Mouse (Mus musculus) forebrain, embryonic 11.5 days (tissue): ENCODE measurements around the gene Adk. TPM values are rescaled to one million over a fixed set of nuclear protein-coding genes. Genes with fewer than 3 reads are reported as not detected.

Experiments used
- ATAC-seq: fragments of 200-750 bp; cut with Nextera tagmentation; replicated peaks from 2 replicates; pipeline ENCODE4 v1.8.0; 2017; ENCODE audit warnings: moderate TSS enrichment; ENCODE audit not compliant: low FRiP score
- DNase-seq: peaks from one replicate; pipeline ENCODE4 v3.0.0-alpha.2; 2017; ENCODE audit warnings: low spot score
- H3K27ac ChIP-seq: fragments of 300-500 bp; sonication (generic); 2 replicates; pipeline ENCODE4 v1.5.1; 2014; ENCODE audit warnings: low read depth, low read length
- H3K27me3 ChIP-seq: fragments of 300-500 bp; sonication (generic); 2 replicates; pipeline ENCODE4 v1.6.1; 2014; ENCODE audit warnings: mild to moderate bottlenecking, low read length, mixed read lengths; ENCODE audit not compliant: control insufficient read depth, insufficient read depth
- H3K36me3 ChIP-seq: fragments of 300-500 bp; sonication (generic); 2 replicates; pipeline ENCODE4 v1.6.1; 2014; ENCODE audit warnings: mild to moderate bottlenecking, low read length, moderate library complexity, mixed read lengths; ENCODE audit not compliant: control insufficient read depth, insufficient read depth
- H3K4me1 ChIP-seq: fragments of 300-500 bp; sonication (generic); replicated peaks from 2 replicates; pipeline ENCODE4 v1.6.1; 2014; ENCODE audit warnings: low read length, mixed read lengths; ENCODE audit not compliant: control insufficient read depth, insufficient read depth
- H3K4me2 ChIP-seq: fragments of 300-500 bp; sonication (generic); 2 replicates; pipeline ENCODE4 v1.6.1; 2014; ENCODE audit warnings: low read depth, mild to moderate bottlenecking, low read length, moderate library complexity, mixed read lengths; ENCODE audit not compliant: severe bottlenecking
- H3K4me3 ChIP-seq: fragments of 300-500 bp; sonication (generic); 2 replicates; pipeline ENCODE4 v1.5.1; 2014; ENCODE audit warnings: low read depth, low read length
- H3K9ac ChIP-seq: fragments of 300-500 bp; sonication (generic); 2 replicates; pipeline ENCODE4 v1.6.1; 2014; ENCODE audit warnings: low read length
- H3K9me3 ChIP-seq: fragments of 300-500 bp; sonication (generic); 2 replicates; pipeline ENCODE4 v1.6.1; 2016; ENCODE audit warnings: low read length, mixed read lengths; ENCODE audit not compliant: control insufficient read depth
- WGBS: fragments of 180-500 bp; shearing (Covaris S2); extraction: QIAGEN DNeasy Blood & Tissue Kit; methylation state at CpG from one replicate; pipeline ENCODE4 v1.1.7; 2014; 5-methylcytosine and 5-hydroxymethylcytosine counted together
- polyA plus RNA-seq: library from polyadenylated mRNA; unstranded; fragments of >200 nt; fragmentation: Nextera tagmentation; extraction: Ambion mirVana; gene quantifications from 2 replicates; pipeline ENCODE4 v1.2.1, GENCODE M21; 2014

Adk gene
- polyA plus RNA-seq, 1 experiment from 2014 or later: 138 TPM

DNA sequence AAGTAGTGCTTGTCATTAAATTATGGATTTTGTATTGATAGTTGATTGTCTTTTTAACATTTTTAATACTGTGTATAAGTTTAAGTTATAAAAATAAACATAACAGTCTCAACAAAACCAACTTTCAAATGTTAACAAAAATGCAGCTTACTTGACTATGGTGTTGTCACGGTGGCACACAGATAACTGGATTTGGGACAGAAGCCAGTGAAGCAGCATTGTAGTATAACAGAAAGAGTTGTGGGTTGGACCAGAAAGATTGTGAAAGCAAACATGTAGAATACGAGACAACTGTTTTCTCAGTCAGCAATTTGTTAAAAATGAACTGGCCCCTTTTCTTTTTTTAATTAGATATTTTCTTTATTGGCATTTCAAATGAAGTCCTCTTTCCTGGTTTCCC is 122.4 kb downstream of the Adk start:
- no peak overlapping the region for H3K4me2 ChIP-seq
- H3K4me1 ChIP-seq: no peaks in the 10 kb centered on the region
- no peaks in the 10 kb centered on the region for H3K9me3 ChIP-seq
- no peaks in the 10 kb centered on the region for H3K27me3 ChIP-seq
- H3K4me3 ChIP-seq: no peak overlapping the region
- ATAC-seq (no peak), DNase-seq (no peak)
- no peak overlapping the region for H3K9ac ChIP-seq
- 90% methylated on average over 2 of the region's 2 CpGs for WGBS
- H3K36me3 ChIP-seq: no peaks in the 10 kb centered on the region
- H3K27ac ChIP-seq: no peak overlapping the region

DNA sequence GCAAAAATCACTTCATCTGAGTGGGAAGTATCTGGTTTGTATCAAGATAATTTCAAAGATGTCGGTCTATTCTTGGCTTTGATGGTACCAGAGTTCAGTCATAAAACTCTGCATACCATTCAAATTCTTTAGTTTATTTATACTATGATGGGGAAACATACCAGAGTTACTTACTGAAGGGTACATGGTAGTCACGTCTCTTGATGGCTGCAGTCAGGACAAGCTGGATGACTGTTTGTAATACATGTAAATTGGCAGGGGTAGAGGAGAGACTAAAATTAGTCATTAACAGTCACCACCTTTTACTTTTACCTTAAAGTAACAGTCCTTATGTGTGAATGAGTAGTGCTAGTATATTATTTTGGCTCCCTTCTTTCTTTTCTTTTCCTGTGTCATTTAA is 125.4 kb downstream of the Adk start:
- H3K27ac ChIP-seq: no peak overlapping the region
- H3K4me1 ChIP-seq: no peaks in the 10 kb centered on the region
- no peaks in the 10 kb centered on the region for H3K27me3 ChIP-seq
- H3K4me2 ChIP-seq: no peak overlapping the region
- WGBS: 89% methylated on average over 2 of the region's 2 CpGs
- ATAC-seq: no peak
- H3K36me3 ChIP-seq: no peaks in the 10 kb centered on the region
- DNase-seq: no peak
- H3K9ac ChIP-seq: no peak overlapping the region
- H3K4me3 ChIP-seq: no peak overlapping the region
- no peaks in the 10 kb centered on the region for H3K9me3 ChIP-seq

DNA sequence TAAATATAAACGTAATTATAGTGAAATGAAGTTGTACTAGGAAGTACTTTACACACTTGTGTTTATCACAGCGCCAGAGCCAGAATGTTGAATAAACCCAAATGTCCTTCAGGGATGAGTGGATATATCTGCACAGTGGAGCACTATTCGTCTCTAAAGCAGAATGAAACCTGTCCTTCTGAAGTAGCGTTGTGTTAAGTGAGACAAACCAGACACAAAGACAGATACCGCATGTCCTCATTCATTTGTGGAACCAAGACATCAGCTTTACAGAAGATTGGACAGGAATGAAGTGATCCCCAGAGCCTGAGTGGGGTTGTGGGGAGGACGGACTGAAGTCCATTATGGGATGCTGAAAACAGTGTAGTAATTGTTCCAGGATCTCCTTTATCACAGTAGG is 126.0 kb downstream of the Adk start:
- H3K4me3 ChIP-seq: no peak overlapping the region
- no peaks in the 10 kb centered on the region for H3K27me3 ChIP-seq
- no peak overlapping the region for H3K9ac ChIP-seq
- no peak overlapping the region for H3K27ac ChIP-seq
- ATAC-seq (no peak), DNase-seq (no peak)
- no peak overlapping the region for H3K4me2 ChIP-seq
- no peaks in the 10 kb centered on the region for H3K9me3 ChIP-seq
- 88% methylated on average over 6 of the region's 6 CpGs for WGBS
- no peaks in the 10 kb centered on the region for H3K4me1 ChIP-seq
- H3K36me3 ChIP-seq: no peaks in the 10 kb centered on the region

DNA sequence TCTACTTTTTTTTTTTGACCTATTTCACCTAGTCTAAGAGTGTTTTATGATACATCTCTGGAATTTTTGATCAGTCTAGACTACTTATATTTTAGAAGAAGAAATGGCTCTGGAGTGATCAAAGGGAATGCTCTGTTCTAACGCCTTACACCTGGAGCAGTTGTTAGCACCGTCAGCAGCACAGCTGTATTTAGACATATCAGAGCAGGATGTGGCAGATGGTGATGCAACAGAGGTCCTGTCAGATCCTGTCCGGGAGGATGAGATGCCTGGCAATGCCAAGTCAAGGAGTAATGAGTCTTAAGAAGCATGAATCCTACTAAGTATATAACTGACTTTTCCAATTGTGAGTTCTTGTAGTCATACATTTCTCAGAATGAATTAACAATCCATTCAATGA is 128.7 kb downstream of the Adk start:
- DNase-seq: no peak

DNA sequence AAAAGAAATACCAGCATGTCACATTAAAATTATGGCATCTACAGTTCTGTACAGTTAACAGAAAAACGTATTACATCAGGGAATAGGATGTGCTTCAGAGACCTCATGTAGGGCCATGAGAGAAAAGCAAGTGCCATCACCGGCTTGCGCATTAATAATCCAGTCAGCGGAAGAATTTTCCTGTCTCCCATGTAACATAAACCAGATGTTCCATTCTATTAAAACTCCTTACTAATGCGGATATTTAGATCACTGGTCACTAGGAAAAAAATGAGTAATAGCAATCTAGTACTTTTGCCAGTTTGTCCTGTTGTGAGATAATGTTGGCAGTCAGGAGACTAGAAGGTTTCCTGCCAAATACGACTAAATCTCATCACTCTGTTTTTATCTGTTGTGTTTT is 139.6 kb downstream of the Adk start:
- no peaks in the 10 kb centered on the region for H3K36me3 ChIP-seq
- no peaks in the 10 kb centered on the region for H3K9me3 ChIP-seq
- H3K4me3 ChIP-seq: no peak overlapping the region
- 92% methylated on average over 6 of the region's 6 CpGs for WGBS
- DNase-seq: no peak
- H3K27ac ChIP-seq: no peak overlapping the region
- no peaks in the 10 kb centered on the region for H3K4me1 ChIP-seq
- ATAC-seq: no peak
- H3K4me2 ChIP-seq: no peak overlapping the region
- no peak overlapping the region for H3K9ac ChIP-seq
- no peaks in the 10 kb centered on the region for H3K27me3 ChIP-seq

More for the DNA sequence above, 128.7 kb downstream of the Adk start:
- no peaks in the 10 kb centered on the region for H3K4me1 ChIP-seq
- H3K9ac ChIP-seq: no peak overlapping the region
- no peak overlapping the region for H3K27ac ChIP-seq
- no peak for ATAC-seq
- no peaks in the 10 kb centered on the region for H3K27me3 ChIP-seq
- H3K9me3 ChIP-seq: no peaks in the 10 kb centered on the region
- no peak overlapping the region for H3K4me2 ChIP-seq
- H3K36me3 ChIP-seq: no peaks in the 10 kb centered on the region
- no peak overlapping the region for H3K4me3 ChIP-seq
- WGBS: 87% methylated on average over 3 of the region's 3 CpGs

DNA sequence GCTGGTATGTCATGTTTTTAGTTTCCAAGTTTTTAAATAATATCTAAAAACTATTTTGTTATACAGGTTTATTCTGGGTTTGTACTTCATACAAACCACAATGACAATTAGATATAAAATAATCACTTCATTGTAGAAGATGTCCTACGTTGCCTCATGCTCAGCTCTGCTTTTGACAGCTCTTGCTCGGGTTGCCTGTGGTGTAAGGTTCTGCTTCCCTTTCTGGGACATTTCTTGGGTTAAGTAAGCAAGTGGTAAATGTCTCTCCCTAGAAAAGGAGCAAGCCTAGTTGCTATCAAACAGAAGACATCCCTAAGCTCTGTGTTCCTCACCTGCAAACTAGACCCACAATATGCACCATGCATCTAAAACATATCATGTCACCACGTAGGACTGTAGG is 140.4 kb downstream of the Adk start:
- no peaks in the 10 kb centered on the region for H3K4me1 ChIP-seq
- H3K9me3 ChIP-seq: no peaks in the 10 kb centered on the region
- DNase-seq: no peak
- no peak overlapping the region for H3K27ac ChIP-seq
- no peaks in the 10 kb centered on the region for H3K36me3 ChIP-seq
- ATAC-seq: no peak
- no peak overlapping the region for H3K9ac ChIP-seq
- H3K27me3 ChIP-seq: no peaks in the 10 kb centered on the region
- H3K4me3 ChIP-seq: no peak overlapping the region
- 89% methylated on average over 3 of the region's 3 CpGs for WGBS
- H3K4me2 ChIP-seq: no peak overlapping the region

DNA sequence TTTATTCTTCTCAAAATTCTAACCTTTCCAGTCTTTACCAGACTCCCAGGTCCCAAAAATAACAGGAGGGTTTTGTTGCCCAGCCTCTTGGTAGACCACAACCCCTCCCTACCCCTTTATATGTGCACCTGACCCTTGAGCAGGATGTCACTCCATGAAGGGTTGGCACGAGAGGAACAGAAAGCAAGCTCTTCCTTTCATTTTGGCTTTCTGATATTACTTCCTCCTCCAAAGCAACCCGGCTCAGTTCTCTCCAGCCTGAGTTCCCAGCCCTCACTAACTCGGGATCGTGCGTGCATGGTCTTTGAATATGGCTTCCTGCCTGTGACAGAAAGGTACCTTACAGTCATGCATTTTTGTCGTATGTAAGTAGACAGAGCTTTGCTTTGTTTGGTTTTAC is 142.0 kb downstream of the Adk start:
- Histone ChIP-seq H3K4me2 (no peak overlapping the region), H3K4me1 (no peaks in the 10 kb centered on the region), H3K4me3 (no peak overlapping the region), H3K9me3 (no peaks in the 10 kb centered on the region), H3K27me3 (no peaks in the 10 kb centered on the region), H3K9ac (no peak overlapping the region), H3K36me3 (no peaks in the 10 kb centered on the region), H3K27ac (no peak overlapping the region)
- no peak for ATAC-seq
- DNase-seq: no peak
- WGBS: 86% methylated on average over 6 of the region's 6 CpGs

DNA sequence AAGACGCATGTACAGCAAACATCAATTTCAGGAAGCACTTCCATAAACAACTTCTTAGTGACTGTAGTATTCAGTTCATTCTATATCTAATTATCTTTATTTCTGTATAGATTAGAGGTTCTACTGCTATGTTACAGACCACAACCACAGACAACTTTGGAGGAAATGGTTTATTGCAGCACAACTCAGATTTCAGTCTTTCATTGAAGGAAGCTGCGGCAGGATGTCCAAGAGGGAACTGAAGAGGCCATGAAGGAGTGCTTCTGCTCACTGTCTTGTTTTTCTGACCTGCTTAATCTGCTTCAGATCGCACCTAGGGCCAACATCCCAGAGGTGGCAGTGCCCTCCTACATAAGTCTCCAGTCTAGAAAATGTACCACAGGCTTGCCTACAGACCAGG is 148.5 kb downstream of the Adk start:
- no peak for DNase-seq
- Histone ChIP-seq H3K9ac (no peak overlapping the region), H3K27me3 (no peaks in the 10 kb centered on the region), H3K27ac (no peak overlapping the region), H3K4me1 (no peaks in the 10 kb centered on the region), H3K4me3 (no peak overlapping the region), H3K36me3 (no peaks in the 10 kb centered on the region), H3K9me3 (no peaks in the 10 kb centered on the region), H3K4me2 (no peak overlapping the region)
- no peak for ATAC-seq
- 94% methylated on average over 3 of the region's 3 CpGs for WGBS

DNA sequence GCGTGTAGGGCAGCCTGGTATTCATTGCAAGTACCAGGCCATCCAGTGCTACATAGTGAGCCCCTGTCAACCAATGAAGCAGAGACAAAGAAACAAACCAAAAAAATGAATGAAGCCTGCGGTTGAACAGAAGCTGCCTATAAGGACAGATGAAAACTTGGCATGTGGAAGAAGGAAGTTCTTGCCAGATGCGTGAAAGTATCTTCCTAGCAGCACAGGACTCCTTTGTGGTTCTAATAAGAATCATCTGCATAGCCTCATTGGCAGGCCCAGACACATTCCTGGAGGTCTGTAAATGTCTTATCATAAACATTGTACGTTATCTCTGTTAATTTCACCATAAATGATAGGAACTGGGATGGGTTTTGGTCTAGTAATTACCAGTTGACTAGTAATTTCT is 154.1 kb downstream of the Adk start:
- no peaks in the 10 kb centered on the region for H3K4me1 ChIP-seq
- DNase-seq (no peak), ATAC-seq (no peak)
- H3K27ac ChIP-seq: no peak overlapping the region
- no peaks in the 10 kb centered on the region for H3K27me3 ChIP-seq
- H3K9ac ChIP-seq: no peak overlapping the region
- 88% methylated on average over 4 of the region's 4 CpGs for WGBS
- H3K4me3 ChIP-seq: no peak overlapping the region
- no peak overlapping the region for H3K4me2 ChIP-seq
- no peaks in the 10 kb centered on the region for H3K9me3 ChIP-seq
- H3K36me3 ChIP-seq: no peaks in the 10 kb centered on the region
